Mouse (Mus musculus) forebrain, embryonic 11.5 days (tissue): ENCODE measurements around the gene Tnik. TPM values are rescaled to one million over a fixed set of nuclear protein-coding genes. Genes with fewer than 3 reads are reported as not detected.

Experiments used
- ATAC-seq: fragments of 200-750 bp; cut with Nextera tagmentation; replicated peaks from 2 replicates; pipeline ENCODE4 v1.8.0; 2017; ENCODE audit warnings: moderate TSS enrichment; ENCODE audit not compliant: low FRiP score
- DNase-seq: peaks from one replicate; pipeline ENCODE4 v3.0.0-alpha.2; 2017; ENCODE audit warnings: low spot score
- H3K27ac ChIP-seq: fragments of 300-500 bp; sonication (generic); 2 replicates; pipeline ENCODE4 v1.5.1; 2014; ENCODE audit warnings: low read depth, low read length
- H3K27me3 ChIP-seq: fragments of 300-500 bp; sonication (generic); 2 replicates; pipeline ENCODE4 v1.6.1; 2014; ENCODE audit warnings: mild to moderate bottlenecking, low read length, mixed read lengths; ENCODE audit not compliant: control insufficient read depth, insufficient read depth
- H3K36me3 ChIP-seq: fragments of 300-500 bp; sonication (generic); 2 replicates; pipeline ENCODE4 v1.6.1; 2014; ENCODE audit warnings: mild to moderate bottlenecking, low read length, moderate library complexity, mixed read lengths; ENCODE audit not compliant: control insufficient read depth, insufficient read depth
- H3K4me1 ChIP-seq: fragments of 300-500 bp; sonication (generic); replicated peaks from 2 replicates; pipeline ENCODE4 v1.6.1; 2014; ENCODE audit warnings: low read length, mixed read lengths; ENCODE audit not compliant: control insufficient read depth, insufficient read depth
- H3K4me2 ChIP-seq: fragments of 300-500 bp; sonication (generic); 2 replicates; pipeline ENCODE4 v1.6.1; 2014; ENCODE audit warnings: low read depth, mild to moderate bottlenecking, low read length, moderate library complexity, mixed read lengths; ENCODE audit not compliant: severe bottlenecking
- H3K4me3 ChIP-seq: fragments of 300-500 bp; sonication (generic); 2 replicates; pipeline ENCODE4 v1.5.1; 2014; ENCODE audit warnings: low read depth, low read length
- H3K9ac ChIP-seq: fragments of 300-500 bp; sonication (generic); 2 replicates; pipeline ENCODE4 v1.6.1; 2014; ENCODE audit warnings: low read length
- H3K9me3 ChIP-seq: fragments of 300-500 bp; sonication (generic); 2 replicates; pipeline ENCODE4 v1.6.1; 2016; ENCODE audit warnings: low read length, mixed read lengths; ENCODE audit not compliant: control insufficient read depth
- WGBS: fragments of 180-500 bp; shearing (Covaris S2); extraction: QIAGEN DNeasy Blood & Tissue Kit; methylation state at CpG from one replicate; pipeline ENCODE4 v1.1.7; 2014; 5-methylcytosine and 5-hydroxymethylcytosine counted together
- polyA plus RNA-seq: library from polyadenylated mRNA; unstranded; fragments of >200 nt; fragmentation: Nextera tagmentation; extraction: Ambion mirVana; gene quantifications from 2 replicates; pipeline ENCODE4 v1.2.1, GENCODE M21; 2014

The Tnik gene
- polyA plus RNA-seq, 1 experiment from 2014 or later = 21.7 TPM

- Histone ChIP-seq H3K36me3 (no peaks in the 10 kb centered on the region), H3K4me2 (no peak overlapping the region), H3K9me3 (no peaks in the 10 kb centered on the region), H3K4me1 (no peaks in the 10 kb centered on the region), H3K9ac (no peak overlapping the region), H3K27me3 (no peaks in the 10 kb centered on the region), H3K4me3 (no peak overlapping the region), H3K27ac (no peak overlapping the region)
- WGBS = 78% methylated on average over 15 of the region's 15 CpGs
- ATAC-seq (no peak), DNase-seq (no peak)
These were observed 268.4 kb downstream of the Tnik start for GRCm38 (mm10) chr3:28531294-28531956.

- Histone ChIP-seq H3K4me1 (no peaks in the 10 kb centered on the region), H3K27ac (no peak overlapping the region), H3K4me3 (no peak overlapping the region), H3K9ac (no peak overlapping the region), H3K4me2 (no peak overlapping the region), H3K9me3 (no peaks in the 10 kb centered on the region), H3K36me3 (no peaks in the 10 kb centered on the region), H3K27me3 (no peaks in the 10 kb centered on the region)
- no peak for DNase-seq
- WGBS = 94% methylated on average over 7 of the region's 7 CpGs
- no peak for ATAC-seq
These were observed 269.7 kb downstream of the Tnik start for GRCm38 (mm10) chr3:28532666-28533065.

DNA sequence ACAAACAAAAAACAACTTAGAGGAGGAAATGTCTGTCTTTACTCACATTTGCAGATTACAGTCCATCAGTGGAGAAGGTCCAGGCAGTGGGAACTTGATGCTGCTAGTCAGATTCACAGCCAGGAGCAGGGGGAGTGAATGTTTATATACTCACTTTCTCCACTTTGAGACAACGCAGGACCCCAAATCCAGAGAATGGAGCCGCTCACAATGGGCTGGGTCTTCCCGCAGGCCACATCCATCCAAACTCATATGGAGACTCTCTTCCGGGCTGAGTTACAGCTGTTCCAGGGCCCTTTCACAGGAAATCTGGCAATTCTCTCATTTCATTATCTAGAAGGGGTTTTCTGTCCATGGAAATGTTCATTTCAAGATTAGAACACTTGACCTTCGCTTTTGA, 277.1 kb downstream of the Tnik start:
- Histone ChIP-seq H3K4me3 (no peak overlapping the region), H3K36me3 (no peaks in the 10 kb centered on the region), H3K9ac (no peak overlapping the region), H3K27ac (no peak overlapping the region), H3K27me3 (no peaks in the 10 kb centered on the region), H3K4me2 (no peak overlapping the region), H3K4me1 (no peaks in the 10 kb centered on the region), H3K9me3 (no peaks in the 10 kb centered on the region)
- WGBS = 90% methylated on average over 5 of the region's 5 CpGs
- ATAC-seq (no peak), DNase-seq (no peak)

DNA sequence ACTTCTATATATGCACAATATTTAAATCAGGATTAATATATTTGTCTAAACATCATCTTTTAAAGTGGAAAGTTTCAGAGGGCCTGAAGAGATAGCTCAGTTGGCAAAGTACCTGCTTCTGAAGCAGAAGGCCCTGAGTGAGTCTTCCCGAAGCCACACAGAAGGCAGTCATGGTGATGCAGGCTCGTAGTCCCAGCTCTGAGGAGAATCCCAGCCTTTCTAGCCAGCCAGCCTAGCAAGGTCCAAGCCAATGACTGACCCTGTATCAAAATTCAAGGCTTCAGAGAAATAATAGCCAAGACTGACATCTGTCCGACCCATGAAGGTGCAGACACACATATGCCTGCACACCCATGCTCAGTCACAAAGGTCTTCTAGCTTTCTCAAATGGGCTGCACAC, 279.9 kb downstream of the Tnik start:
- H3K4me3 ChIP-seq = no peak overlapping the region
- no peaks in the 10 kb centered on the region for H3K4me1 ChIP-seq
- 96% methylated on average over 3 of the region's 3 CpGs for WGBS
- no peaks in the 10 kb centered on the region for H3K9me3 ChIP-seq
- no peak overlapping the region for H3K9ac ChIP-seq
- ATAC-seq (no peak), DNase-seq (no peak)
- H3K27me3 ChIP-seq = no peaks in the 10 kb centered on the region
- H3K36me3 ChIP-seq = no peaks in the 10 kb centered on the region
- no peak overlapping the region for H3K27ac ChIP-seq
- H3K4me2 ChIP-seq = no peak overlapping the region

- no peak overlapping the region for H3K9ac ChIP-seq
- ATAC-seq (no peak), DNase-seq (no peak)
- no peak overlapping the region for H3K4me2 ChIP-seq
- H3K4me1 ChIP-seq = no peaks in the 10 kb centered on the region
- no peak overlapping the region for H3K4me3 ChIP-seq
- no peaks in the 10 kb centered on the region for H3K27me3 ChIP-seq
- no peaks in the 10 kb centered on the region for H3K9me3 ChIP-seq
- H3K36me3 ChIP-seq = no peaks in the 10 kb centered on the region
- WGBS = 77% methylated on average over 10 of the region's 10 CpGs
- H3K27ac ChIP-seq = no peak overlapping the region
These were observed 280.5 kb downstream of the Tnik start for GRCm38 (mm10) chr3:28543380-28543984.

DNA sequence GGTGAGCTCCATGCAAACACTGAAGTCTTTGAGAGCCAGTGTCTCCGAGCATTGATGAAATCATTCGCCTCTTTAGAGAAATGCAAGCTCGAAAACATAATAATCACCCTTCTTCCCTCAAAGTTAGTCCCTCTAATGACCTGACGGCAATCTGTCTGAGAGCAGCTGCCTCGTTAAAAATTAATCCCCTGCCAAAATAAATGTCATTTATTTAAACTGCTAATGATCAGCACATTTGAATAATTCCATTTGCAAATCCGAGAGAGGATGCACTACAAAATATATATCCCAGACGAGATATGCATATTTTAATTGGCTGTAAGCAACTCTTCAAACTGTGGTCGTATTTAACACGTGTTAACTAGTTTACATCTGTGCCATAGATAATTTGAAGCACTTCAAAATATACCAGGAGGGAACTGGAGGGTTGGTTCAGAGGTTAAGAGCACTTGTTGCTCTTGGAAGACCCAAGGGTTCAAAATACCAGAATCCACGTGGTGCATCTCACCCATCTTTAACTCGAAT, 281.4 kb downstream of the Tnik start:
- no peak overlapping the region for H3K27ac ChIP-seq
- 44% methylated on average over 11 of the region's 11 CpGs for WGBS
- no peak for DNase-seq

GRCm38 (mm10) chr3:28547965-28548730, 285.1 kb downstream of the Tnik start:
- Histone ChIP-seq H3K4me2 (no peak overlapping the region), H3K27me3 (no peaks in the 10 kb centered on the region), H3K27ac (no peak overlapping the region), H3K9me3 (no peaks in the 10 kb centered on the region), H3K36me3 (no peaks in the 10 kb centered on the region), H3K9ac (no peak overlapping the region), H3K4me1 (no peaks in the 10 kb centered on the region; the same call in 1 of the 2 replicates), H3K4me3 (no peak overlapping the region)
- WGBS = 79% methylated on average over 10 of the region's 10 CpGs
- ATAC-seq = no peak
- no peak for DNase-seq

More for the DNA sequence above, 281.4 kb downstream of the Tnik start:
- H3K4me2 ChIP-seq = no peak overlapping the region
- H3K36me3 ChIP-seq = no peaks in the 10 kb centered on the region
- H3K9me3 ChIP-seq = no peaks in the 10 kb centered on the region
- no peak overlapping the region for H3K9ac ChIP-seq
- H3K4me1 ChIP-seq = no peaks in the 10 kb centered on the region
- no peaks in the 10 kb centered on the region for H3K27me3 ChIP-seq
- no peak overlapping the region for H3K4me3 ChIP-seq
- no peak for ATAC-seq

- Histone ChIP-seq H3K4me3 (no peak overlapping the region), H3K4me2 (no peak overlapping the region), H3K36me3 (no peaks in the 10 kb centered on the region), H3K9ac (no peak overlapping the region), H3K9me3 (no peaks in the 10 kb centered on the region), H3K27ac (no peak overlapping the region), H3K4me1 (no peaks in the 10 kb centered on the region; the same call in 1 of the 2 replicates), H3K27me3 (no peaks in the 10 kb centered on the region)
- DNase-seq (no peak), ATAC-seq (no peak)
- 75% methylated on average over 6 of the region's 6 CpGs for WGBS
These were observed 286.4 kb downstream of the Tnik start for GRCm38 (mm10) chr3:28549391-28549790.
